Mouse (Mus musculus): ENCODE measurements at regions not wholly inside any gene's neighbourhood (a gene's known extent, or its start where the extent isn't known, plus 50 kb on each side); places are given as distances from the start of the nearest gene placed in this dataset. TPM values are rescaled to one million over a fixed set of nuclear protein-coding genes. Genes with fewer than 3 reads are reported as not detected.

DNA sequence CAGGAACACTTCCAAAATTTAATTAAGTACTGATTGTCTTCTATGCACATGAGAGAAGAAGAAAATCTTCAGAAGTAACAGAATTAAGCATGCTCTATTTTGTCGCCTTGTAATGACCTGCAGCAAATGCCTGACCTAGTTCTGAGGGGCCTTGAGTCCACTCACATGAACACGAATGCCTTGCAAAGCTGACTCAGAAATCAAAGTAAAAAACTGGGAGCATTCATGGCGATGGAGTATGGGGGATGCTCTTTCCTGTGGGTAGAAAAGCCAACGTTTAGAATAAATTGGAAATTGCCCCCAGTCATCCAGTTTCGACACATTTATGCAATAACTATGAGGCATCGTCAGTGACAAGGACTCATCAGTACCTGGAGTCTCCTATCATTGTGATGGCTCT, 779.1 kb downstream of the Bcl11a start:
- ATAC-seq (ENCODE audit: insufficient read depth, low read depth) = no peak
- Histone ChIP-seq H3K4me1 (ENCODE audit: control insufficient read depth, insufficient read depth) (no peaks in the 10 kb centered on the region), H3K9ac (replicated peaks; ENCODE audit: low read depth, low read length) (no peak overlapping the region), H3K9me3 (replicated peaks; ENCODE audit: control insufficient read depth, low read length) (no peaks in the 10 kb centered on the region), H3K27me3 (ENCODE audit: control insufficient read depth, insufficient read depth, low read length) (no peaks in the 10 kb centered on the region), H3K4me2 (ENCODE audit: low read depth, low read length) (no peak overlapping the region), H3K27ac (ENCODE audit: low read depth) (no peak overlapping the region), H3K4me3 (ENCODE audit: low read depth, low read length) (no peak overlapping the region), H3K36me3 (replicated peaks; ENCODE audit: control insufficient read depth, insufficient read depth, low read length) (no peaks in the 10 kb centered on the region)
- no peak for DNase-seq (ENCODE audit: low spot score)
- 75% methylated on average over 6 of the region's 6 CpGs for WGBS
- TF ChIP-seq CTCF (IDR thresholded peaks at IDR 0.05; ENCODE audit: low read depth) = no peak

DNA sequence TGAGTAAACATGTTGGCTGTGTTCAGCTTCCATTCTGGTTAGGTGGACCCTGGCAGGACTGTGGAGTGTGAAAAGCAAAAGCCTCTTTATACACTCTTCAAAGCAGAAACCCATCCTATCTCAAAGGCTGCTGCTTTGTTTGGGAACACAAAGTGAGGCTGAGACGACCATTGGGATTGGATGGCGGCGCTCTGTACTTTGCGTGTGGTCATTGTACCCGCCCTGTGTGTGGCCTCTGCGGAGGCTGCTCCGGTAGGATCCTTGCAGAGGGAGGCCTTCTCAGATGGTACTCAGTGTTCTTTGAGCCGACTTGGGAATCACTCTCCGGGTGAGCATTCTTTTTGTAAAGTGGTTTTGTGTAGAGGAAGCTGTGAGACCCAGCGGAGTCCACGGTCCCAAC, 786.8 kb downstream of the Bcl11a start:
- Histone ChIP-seq H3K9ac (replicated peaks; ENCODE audit: low read depth, low read length) (no peak overlapping the region), H3K9me3 (replicated peaks; ENCODE audit: control insufficient read depth, low read length) (no peaks in the 10 kb centered on the region), H3K27ac (ENCODE audit: low read depth) (no peak overlapping the region), H3K27me3 (ENCODE audit: control insufficient read depth, insufficient read depth, low read length) (no peaks in the 10 kb centered on the region), H3K36me3 (replicated peaks; ENCODE audit: control insufficient read depth, insufficient read depth, low read length) (no peaks in the 10 kb centered on the region), H3K4me2 (ENCODE audit: low read depth, low read length) (no peak overlapping the region), H3K4me3 (ENCODE audit: low read depth, low read length) (no peak overlapping the region), H3K4me1 (ENCODE audit: control insufficient read depth, insufficient read depth) (no peaks in the 10 kb centered on the region)
- 86% methylated on average over 11 of the region's 11 CpGs for WGBS
- TF ChIP-seq CTCF (IDR thresholded peaks at IDR 0.05; ENCODE audit: low read depth) (no peak), EP300 (IDR thresholded peaks at IDR 0.05; ENCODE audit: low read depth) (no peak)
- no peak for ATAC-seq (ENCODE audit: insufficient read depth, low read depth)
- DNase-seq (ENCODE audit: low spot score) = no peak

DNA sequence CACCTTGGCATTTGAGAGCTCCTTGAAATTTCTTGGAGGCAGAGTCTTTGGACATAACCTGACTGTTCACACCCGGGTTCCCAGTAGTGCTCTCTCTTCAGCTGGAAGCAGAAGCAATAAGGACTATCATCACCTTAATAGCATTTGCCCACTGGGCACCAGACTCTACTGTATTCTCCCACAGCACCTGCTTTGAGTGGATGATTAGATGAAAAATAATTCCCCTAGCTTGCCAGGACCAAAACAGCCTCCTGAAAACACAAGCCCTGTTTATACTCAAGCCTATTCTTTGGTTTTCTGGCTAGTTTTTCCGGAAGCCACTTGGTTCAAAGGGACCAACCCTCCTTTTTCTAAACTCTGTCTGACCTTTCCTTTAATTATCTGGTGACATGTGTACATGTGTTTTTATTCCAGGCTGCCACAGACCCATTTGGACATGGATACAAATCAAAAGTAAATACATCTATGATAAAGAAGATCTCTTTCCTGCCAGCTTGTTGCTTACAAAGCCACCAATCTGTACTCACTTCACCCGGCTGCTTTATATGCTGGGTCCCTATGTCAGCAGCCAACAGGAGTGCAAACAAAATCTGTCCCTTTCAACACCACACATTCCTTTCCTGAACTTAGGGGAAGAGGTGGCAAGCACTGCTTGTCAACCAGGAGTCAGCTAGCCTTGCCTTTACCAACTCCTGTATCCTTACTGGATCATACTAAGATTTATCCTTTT, 787.4 kb downstream of the Bcl11a start:
- ATAC-seq (ENCODE audit: insufficient read depth, low read depth) (no peak), DNase-seq (ENCODE audit: low spot score) (no peak)
- WGBS = 29% methylated on average over 3 of the region's 3 CpGs
- no peaks in the 10 kb centered on the region for H3K36me3 ChIP-seq (replicated peaks; ENCODE audit: control insufficient read depth, insufficient read depth, low read length)
- no peaks in the 10 kb centered on the region for H3K9me3 ChIP-seq (replicated peaks; ENCODE audit: control insufficient read depth, low read length)
- no peaks in the 10 kb centered on the region for H3K4me1 ChIP-seq (ENCODE audit: control insufficient read depth, insufficient read depth)
- no peak overlapping the region for H3K4me3 ChIP-seq (ENCODE audit: low read depth, low read length)
- TF ChIP-seq EP300 (IDR thresholded peaks at IDR 0.05; ENCODE audit: low read depth) = no peak
- no peak for TF ChIP-seq CTCF (IDR thresholded peaks at IDR 0.05; ENCODE audit: low read depth)
- H3K27ac ChIP-seq (ENCODE audit: low read depth) = no peak overlapping the region
- no peak overlapping the region for H3K9ac ChIP-seq (replicated peaks; ENCODE audit: low read depth, low read length)
- no peak overlapping the region for H3K4me2 ChIP-seq (ENCODE audit: low read depth, low read length)
- no peaks in the 10 kb centered on the region for H3K27me3 ChIP-seq (ENCODE audit: control insufficient read depth, insufficient read depth, low read length)

Small RNA genes lying in the stretch of these regions (microRNA-seq; reads per million reads assigned to microRNA genes)
- gene Gm25507 = not detected
